Mouse (Mus musculus) gastrocnemius, postnatal 36 days (tissue): ENCODE data around the gene Srp54b. TPM values are rescaled to one million over a fixed set of nuclear protein-coding genes. Genes with fewer than 3 reads are reported as not detected.
"Not testable (repeated sequence)": the region's sequence is repeated elsewhere in the genome, so short reads cannot be mapped to it uniquely, and the experiment has no call there.

Experiments
- DNase-seq, 2 experiments: peaks; one replicate each; pipeline ENCODE4 v3.0.0; 2022
- intact Hi-C: fragments of 180-260 bp; cut with DNase I; formaldehyde crosslinking; loops from one replicate; pipeline ENCODE4 v1.15.1; 2025
- long read RNA-seq, 2 experiments: library from polyadenylated mRNA; stranded (forward); transcript quantifications; one replicate each; pipeline ENCODE4 v2.0.0; 2021
- total RNA-seq, 2 experiments: library from RNA; stranded (reverse); gene quantifications; 2 replicates each; pipeline ENCODE4 v1.2.3; 2021

The Srp54b gene
- 10 to 100 TPM; 27.9 to 37.5 TPM for total RNA-seq
- long read RNA-seq, experiment 1, transcript Srp54b-201 (16 exons, 3,646 nt), result major isoform, 53 of 60 reads
- long read RNA-seq, experiment 1, partial matches to known transcripts, result 3 of 60 reads
- long read RNA-seq, experiment 1, other reads (novel, unspliced or antisense), result 3 of 60 reads
- long read RNA-seq, experiment 2, transcript Srp54b-201 (16 exons, 3,646 nt), result major isoform, 48 of 55 reads
- long read RNA-seq, experiment 2, partial matches to known transcripts, result 2 of 55 reads
- long read RNA-seq, experiment 2, other reads (novel, unspliced or antisense), result 5 of 55 reads

DNA sequence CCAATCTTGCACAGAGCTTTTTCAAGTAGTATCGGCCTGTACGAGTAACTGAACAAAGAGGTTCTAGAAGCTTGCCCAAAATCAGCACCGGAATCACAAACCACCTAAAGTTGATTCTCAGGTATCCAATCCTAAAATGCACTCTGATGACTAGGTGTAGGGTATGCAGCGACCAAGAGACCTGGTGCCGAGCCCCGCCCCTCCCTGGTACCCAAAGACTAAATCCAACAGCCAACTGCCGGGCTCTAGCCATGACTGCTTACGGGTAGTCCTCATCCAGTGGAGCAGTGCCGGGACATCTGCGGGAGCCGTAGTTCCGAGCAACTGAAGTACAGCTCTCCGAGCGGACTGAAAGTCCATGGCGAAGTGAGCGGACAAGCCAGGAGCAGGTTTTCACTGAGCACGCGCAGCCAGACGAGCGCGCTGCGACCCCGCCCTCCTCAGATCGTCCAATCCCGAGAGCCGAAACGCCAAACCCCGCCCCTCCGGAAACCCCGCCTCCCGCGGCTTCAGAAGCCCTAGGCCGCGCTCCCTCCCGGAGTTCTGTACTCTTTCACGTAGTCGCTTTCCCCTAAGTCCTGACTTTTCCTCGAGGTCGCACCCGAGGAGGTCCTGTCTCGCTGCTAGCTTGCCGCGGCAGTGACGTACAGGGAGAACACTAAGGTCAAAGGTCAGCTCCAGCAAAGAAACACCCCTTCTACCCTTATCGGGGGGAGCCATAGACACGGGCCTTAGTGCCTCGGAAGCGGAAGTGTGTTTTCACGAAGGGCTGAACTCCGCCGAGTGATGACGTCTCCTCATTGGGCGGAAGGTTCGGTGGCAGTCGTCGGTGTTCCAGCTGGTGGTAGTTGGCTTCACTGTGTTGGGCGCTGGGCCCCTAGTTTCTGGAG is at the start of gene Srp54b:
Gene Srp54b, plus strand, starts transcription at position 546 of the 890 bp plus-strand sequence.
- DNase-seq, intact Hi-C loops: not testable (repeated sequence)

GRCm38 (mm10) chr12:55112616-55113015 is 42.3 kb upstream of the Srp54b start:
- intact Hi-C loops, DNase-seq: not testable (repeated sequence)

- DNase-seq, intact Hi-C loops: not testable (repeated sequence)
These were observed 30.7 kb upstream of the Srp54b start, which contains the start of gene Fam177a for GRCm38 (mm10) chr12:55124242-55124641. Gene Fam177a (plus strand): TSS chr12:55124469.

- intact Hi-C loops, result not testable (repeated sequence)
These were observed 30.2 kb upstream of the Srp54b start for GRCm38 (mm10) chr12:55124731-55125130.

DNA sequence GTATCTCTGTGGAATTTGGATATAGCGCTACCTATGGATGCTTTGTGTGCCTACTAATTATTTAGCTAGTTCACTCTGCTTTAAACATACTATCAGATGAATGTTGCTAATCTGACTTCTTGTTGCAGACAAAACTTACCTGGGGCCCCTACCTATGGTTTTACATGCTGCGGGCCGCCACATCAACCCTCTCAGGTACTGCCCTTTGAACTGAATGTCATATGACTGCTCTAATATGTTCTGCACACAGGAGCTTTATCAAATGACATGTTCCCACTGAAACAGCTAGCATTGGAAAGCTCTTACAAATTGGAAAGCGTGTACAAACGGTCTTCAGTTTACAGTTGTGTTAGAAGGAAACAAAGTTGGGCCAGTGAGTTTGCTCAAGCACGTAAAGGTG is 19.4 kb upstream of the Srp54b start:
- DNase-seq, intact Hi-C loops: not testable (repeated sequence)

More at GRCm38 (mm10) chr12:55124731-55125130, 30.2 kb upstream of the Srp54b start:
- DNase-seq, result not testable (repeated sequence)

DNA sequence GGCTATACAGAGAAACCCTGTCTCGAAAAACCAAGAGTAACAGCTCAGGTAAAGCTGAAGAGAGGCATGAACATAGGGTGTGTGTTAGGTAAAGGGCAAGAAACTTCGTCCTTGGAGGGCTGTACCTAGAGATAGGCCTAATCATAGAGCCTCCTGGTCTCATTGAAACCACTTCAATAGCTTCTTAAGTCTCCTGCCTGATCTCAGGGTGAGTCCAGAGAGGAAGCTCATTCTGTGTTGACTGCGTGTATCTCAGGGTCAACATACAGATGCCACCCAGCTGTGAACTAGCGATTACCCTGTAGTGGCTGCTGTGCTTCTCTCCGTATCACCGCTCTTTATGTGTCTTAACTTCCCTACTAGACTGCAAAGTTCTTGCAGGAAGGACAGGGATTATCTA is 17.0 kb upstream of the Srp54b start:
- intact Hi-C loops, DNase-seq: not testable (repeated sequence)

- intact Hi-C loops, DNase-seq: not testable (repeated sequence)
These were observed 512 bp downstream of the Srp54b start for GRCm38 (mm10) chr12:55155449-55155783.

DNA sequence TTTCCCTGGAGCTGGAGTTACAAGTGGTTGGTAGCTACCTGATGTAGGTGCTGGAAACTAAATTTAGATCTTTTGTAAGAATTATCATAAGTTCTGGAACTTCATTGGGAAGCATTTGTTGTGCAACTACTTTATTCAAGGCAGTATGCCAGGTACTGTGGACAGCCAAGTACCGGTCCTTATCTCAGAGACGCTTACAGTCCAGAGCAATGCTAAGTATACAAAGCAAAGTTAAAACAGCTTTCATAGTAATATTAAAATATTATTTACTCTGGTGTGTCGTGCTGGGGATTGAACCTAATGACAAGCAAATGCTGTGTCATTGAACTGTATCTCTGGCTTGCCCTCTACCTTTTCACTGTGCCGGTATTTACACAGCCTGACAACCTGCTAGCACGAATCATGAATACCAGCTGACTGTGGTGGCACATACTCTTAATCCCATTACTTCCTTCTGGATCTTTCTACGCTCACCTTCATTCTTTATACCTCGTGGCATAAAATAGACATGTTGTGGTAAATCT is 12.2 kb downstream of the Srp54b start:
- DNase-seq, intact Hi-C loops: not testable (repeated sequence)

DNA sequence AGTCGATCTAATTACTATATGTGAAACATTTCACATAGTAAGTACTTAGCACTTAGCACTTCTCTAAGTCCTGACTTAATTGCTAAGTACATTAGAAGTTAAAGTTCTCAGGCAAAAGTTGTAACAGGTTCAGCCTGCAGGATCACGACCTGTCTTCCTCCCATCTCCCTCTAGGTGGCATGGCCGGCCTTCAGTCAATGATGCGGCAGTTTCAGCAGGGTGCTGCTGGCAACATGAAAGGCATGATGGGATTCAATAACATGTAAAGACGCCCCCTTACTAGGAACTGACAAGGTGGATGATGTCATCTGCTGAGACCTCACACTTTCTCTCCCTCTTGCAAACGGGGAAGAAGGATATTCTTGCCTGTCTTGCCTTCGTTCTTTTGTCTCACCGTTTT is 32.8 kb downstream of the Srp54b start:
- intact Hi-C loops, DNase-seq: not testable (repeated sequence)

DNA sequence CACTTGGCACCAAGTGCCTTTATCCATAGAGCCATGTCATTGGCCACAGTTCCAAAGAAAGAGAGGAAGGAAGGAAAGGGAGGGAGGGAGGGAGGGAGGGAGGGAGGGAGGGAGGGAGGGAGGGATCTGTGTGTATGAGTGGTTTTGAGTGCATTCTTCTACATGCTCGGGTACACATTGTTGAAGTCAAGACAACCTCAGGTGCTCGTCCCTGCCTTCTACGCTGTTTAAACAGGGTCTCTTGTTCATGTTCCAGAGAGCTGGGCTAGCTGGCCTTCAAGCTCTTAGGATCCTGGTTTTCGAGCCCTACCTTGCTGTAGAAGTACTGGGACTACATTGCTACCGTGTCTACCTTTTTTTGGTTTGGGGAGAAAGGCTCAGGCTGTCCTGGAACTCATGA is 34.2 kb downstream of the Srp54b start:
- intact Hi-C loops, DNase-seq: not testable (repeated sequence)

- intact Hi-C loops, DNase-seq: not testable (repeated sequence)
These were observed 44.4 kb downstream of the Srp54b start, which contains the start of gene 1700047I17Rik2 for GRCm38 (mm10) chr12:55199306-55199705. Gene 1700047I17Rik2 (plus strand): TSS chr12:55199592.

GRCm38 (mm10) chr12:55199799-55200198 is 44.9 kb downstream of the Srp54b start:
- DNase-seq, intact Hi-C loops: not testable (repeated sequence)

DNA sequence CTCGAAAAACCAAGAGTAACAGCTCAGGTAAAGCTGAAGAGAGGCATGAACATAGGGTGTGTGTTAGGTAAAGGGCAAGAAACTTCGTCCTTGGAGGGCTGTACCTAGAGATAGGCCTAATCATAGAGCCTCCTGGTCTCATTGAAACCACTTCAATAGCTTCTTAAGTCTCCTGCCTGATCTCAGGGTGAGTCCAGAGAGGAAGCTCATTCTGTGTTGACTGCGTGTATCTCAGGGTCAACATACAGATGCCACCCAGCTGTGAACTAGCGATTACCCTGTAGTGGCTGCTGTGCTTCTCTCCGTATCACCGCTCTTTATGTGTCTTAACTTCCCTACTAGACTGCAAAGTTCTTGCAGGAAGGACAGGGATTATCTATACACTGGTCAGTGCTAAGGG is 58.0 kb downstream of the Srp54b start:
- DNase-seq, intact Hi-C loops: not testable (repeated sequence)

GRCm38 (mm10) chr12:55229626-55230519 is 75.0 kb downstream of the Srp54b start, which contains the start of gene Srp54c:
Gene Srp54c (plus strand): TSS chr12:55230168.
- DNase-seq, intact Hi-C loops: not testable (repeated sequence)

DNA sequence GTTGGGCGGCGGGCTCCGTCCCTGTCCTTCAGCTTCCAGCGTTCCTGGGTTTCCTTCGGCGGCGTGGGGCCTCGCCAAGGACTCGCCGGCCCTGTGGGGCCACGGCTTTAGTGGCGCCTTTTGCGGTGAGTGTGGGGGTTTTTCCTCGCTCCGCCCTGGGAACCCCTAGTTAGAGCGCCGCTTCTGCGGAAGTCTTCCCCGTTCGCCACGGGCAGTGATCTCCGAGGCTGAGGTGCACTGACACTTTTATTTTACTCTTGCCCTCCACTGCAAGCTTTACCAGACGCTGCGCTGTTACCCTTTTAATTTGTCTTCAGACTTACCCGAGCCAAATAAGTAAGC is 75.6 kb downstream of the Srp54b start:
- intact Hi-C loops, DNase-seq: not testable (repeated sequence)

Other genes starting within 250 kb of the Srp54b start
- gene Gm20403, start 168.6 kb upstream of the Srp54b start, total RNA-seq, result not detected
- gene Baz1a, start 140.8 kb upstream of the Srp54b start, total RNA-seq, result 1 to 10 TPM; 3.7 to 3.9 TPM
- gene 2700097O09Rik, start 75.0 kb upstream of the Srp54b start, total RNA-seq, result 1 to 10 TPM; 6.1 to 8.2 TPM
- 10 to 100 TPM; 72.8 to 73.3 TPM for gene Srp54a, start 74.8 kb upstream of the Srp54b start, total RNA-seq
- gene Fam177a, start 30.6 kb upstream of the Srp54b start, total RNA-seq, result 1 to 10 TPM; 4.3 to 7.9 TPM
- 1 to 10 TPM in 1 of 2 experiments, not detected in 1; 4.5 TPM for gene 1700047I17Rik2, start 44.5 kb downstream of the Srp54b start, total RNA-seq
- gene Srp54c, start 75.1 kb downstream of the Srp54b start, total RNA-seq, result 10 to 100 TPM; 20.6 to 25.1 TPM
- 1 to 10 TPM; 9.0 to 9.8 TPM for gene 1110008L16Rik, start 144.5 kb downstream of the Srp54b start, total RNA-seq
- gene Ppp2r3c, start 147.9 kb downstream of the Srp54b start, total RNA-seq, result 1 to 10 TPM; 9.0 to 9.1 TPM
- gene Psma6, start 229.1 kb downstream of the Srp54b start, total RNA-seq, result 100 to 1,000 TPM; 147 to 163 TPM